In genomic region chr5:92309681-92310511, GRCm38 (mm10) we compare ENCODE assay signal across 8 mouse cellular contexts. TPM values are rescaled to one million over a fixed set of nuclear protein-coding genes. Genes with fewer than 3 reads are reported as not detected.
DNase-seq lines count a peak whose midpoint lies in the region; ATAC-seq lines count a peak whose summit lies in the region.

TSS of gene Sdad1 (minus strand) at chr5:92310479.

- H3K4me2 ChIP-seq in heart, embryonic 13.5 days = peak within 1 kb of the TSS; percentile 90
- peak within 1 kb of the TSS; percentile 91 for H3K4me2 ChIP-seq in liver, embryonic 12.5 days
- H3K4me2 ChIP-seq in stomach, embryonic 15.5 days = peak within 1 kb of the TSS; percentile 67

- peaks cover 14% of the 10 kb centered on the region for H3K36me3 ChIP-seq in heart, embryonic 13.5 days
- peaks cover 32% of the 10 kb centered on the region for H3K36me3 ChIP-seq in liver, embryonic 12.5 days
- H3K36me3 ChIP-seq in stomach, embryonic 15.5 days = peaks cover 8% of the 10 kb centered on the region

- WGBS in heart, embryonic 13.5 days = 1% methylated on average over 41 of the region's 41 CpGs
- whole genome bisulfite sequencing in liver, embryonic 12.5 days (ENCODE audit: insufficient replicate concordance) = 3% methylated on average over 41 of the region's 41 CpGs
- WGBS in stomach, embryonic 15.5 days = 2% methylated on average over 41 of the region's 41 CpGs

- H3K4me3 ChIP-seq in heart, embryonic 13.5 days = peak within 1 kb of the TSS; percentile 95
- H3K4me3 ChIP-seq in liver, embryonic 12.5 days = peak within 1 kb of the TSS; percentile 90
- H3K4me3 ChIP-seq in stomach, embryonic 15.5 days (replicated peaks) = peak within 1 kb of the TSS; percentile 86

- H3K27me3 ChIP-seq in heart, embryonic 13.5 days (replicated peaks) = no peaks in the 10 kb centered on the region
- H3K27me3 ChIP-seq in liver, embryonic 12.5 days (replicated peaks) = no peaks in the 10 kb centered on the region
- H3K27me3 ChIP-seq in stomach, embryonic 15.5 days (replicated peaks) = no peaks in the 10 kb centered on the region

- peak; percentile 87 for ATAC-seq in erythroid progenitor cell, adult 5-6 weeks (replicated peaks; ENCODE audit: low FRiP score, poor library complexity, severe bottlenecking)
- peak; percentile 68; the same call in 1 of the 2 replicates for ATAC-seq in heart, embryonic 13.5 days (ENCODE audit: extremely low read depth, insufficient number of reproducible peaks, low FRiP score, low TSS enrichment)
- peak; percentile 89 for ATAC-seq in liver, embryonic 12.5 days
- peak; percentile 96 for ATAC-seq in stomach, embryonic 15.5 days (ENCODE audit: insufficient read depth, low FRiP score, low read depth)

- peaks cover 16% of the 10 kb centered on the region for H3K4me1 ChIP-seq in heart, embryonic 13.5 days
- peaks cover 28% of the 10 kb centered on the region for H3K4me1 ChIP-seq in liver, embryonic 12.5 days
- H3K4me1 ChIP-seq in stomach, embryonic 15.5 days = peaks cover 13% of the 10 kb centered on the region

- H3K9me3 ChIP-seq in heart, embryonic 13.5 days = no peaks in the 10 kb centered on the region
- H3K9me3 ChIP-seq in liver, embryonic 12.5 days (replicated peaks) = no peaks in the 10 kb centered on the region
- H3K9me3 ChIP-seq in stomach, embryonic 15.5 days = no peaks in the 10 kb centered on the region

- peak within 1 kb of the TSS; percentile 62 for H3K27ac ChIP-seq in heart, embryonic 13.5 days (replicated peaks)
- peak within 1 kb of the TSS; percentile 61 for H3K27ac ChIP-seq in liver, embryonic 12.5 days
- peak within 1 kb of the TSS; percentile 64 for H3K27ac ChIP-seq in stomach, embryonic 15.5 days

- peak; percentile 94 for DNase-seq in CD4-positive helper T cell, adult 2 months (ENCODE audit: low read depth, low spot score)
- DNase-seq in brain, embryonic 18.5 days (ENCODE audit: low read depth, low spot score) = peak; percentile 90
- peak; percentile 95 for DNase-seq in kidney, postnatal 10 days
- peak; percentile 87 to 92 for DNase-seq in natural killer cell, adult 2 months (ENCODE audit: low spot score in 2 of 2)

- H3K9ac ChIP-seq in heart, embryonic 13.5 days = peak within 1 kb of the TSS; percentile 92
- H3K9ac ChIP-seq in liver, embryonic 12.5 days = peak within 1 kb of the TSS; percentile 81
- H3K9ac ChIP-seq in stomach, embryonic 15.5 days = peak within 1 kb of the TSS; percentile 64

RNA-seq across cellular contexts. Expression of gene Sdad1, which starts in this region (rescaled TPM):
- 7.9 and 8.0 TPM in 2 replicates for total RNA-seq in erythroid progenitor cell, adult 5-6 weeks (2015; ENCODE audit: low replicate concordance)
- 6.9 and 8.0 TPM in 2 replicates for total RNA-seq in erythroid progenitor cell, adult 5-6 weeks (2017; ENCODE audit: low replicate concordance)
- polyA plus RNA-seq in heart, embryonic 13.5 days (2015; fragmentation: Nextera tagmentation; extraction: Ambion mirVana) = 20.9 and 23.5 TPM in 2 replicates
- polyA plus RNA-seq in liver, embryonic 12.5 days (2016; fragmentation: Nextera tagmentation; extraction: Ambion mirVana) = 35.1 and 36.3 TPM in 2 replicates
- polyA plus RNA-seq in stomach, embryonic 15.5 days (2015; fragmentation: Nextera tagmentation; extraction: Ambion mirVana) = 39.2 and 41.9 TPM in 2 replicates

Comparison
In these comparisons a context has a peak if more than half of its experiments do, and no peak if none do; other contexts are left out.
1. Peak in every context shown above with its lines: DNase-seq, ATAC-seq, H3K4me3 ChIP-seq and H3K27ac ChIP-seq.